Mouse (Mus musculus) CH12.LX (cell line): ENCODE data around the gene Rab10. TPM values are rescaled to one million over a fixed set of nuclear protein-coding genes. Genes with fewer than 3 reads are reported as not detected.

Experiments used
- DNase-seq: peaks from one replicate; pipeline ENCODE4 v3.0.0-alpha.2; 2013; ENCODE audit errors: extremely low read depth
- H3K27ac ChIP-seq: 2 replicates; pipeline ENCODE4 v1.5.1; 2012; ENCODE audit warnings: low read depth, mild to moderate bottlenecking, control low read depth, moderate library complexity; ENCODE audit not compliant: insufficient read depth
- H3K27me3 ChIP-seq: replicated peaks from 2 replicates; pipeline ENCODE3; 2012; ENCODE audit warnings: inconsistent platforms
- H3K36me3 ChIP-seq, 2 experiments: replicated peaks in 1 of 2; 2 replicates each; pipeline versions ENCODE3 to v1.6.1; 2012; ENCODE audit warnings: inconsistent platforms in 1 of 2, low read length in 1 of 2, mild to moderate bottlenecking in 1 of 2, mixed read lengths in 1 of 2, moderate library complexity in 1 of 2; ENCODE audit not compliant: control insufficient read depth in 1 of 2, insufficient read depth in 1 of 2
- H3K4me1 ChIP-seq, 2 experiments: 2 replicates each; pipeline ENCODE4 v1.6.1; 2012; ENCODE audit warnings: inconsistent platforms in 1 of 2, moderate library complexity in 1 of 2; ENCODE audit not compliant: insufficient read depth in 2 of 2, control insufficient read depth in 1 of 2
- H3K4me2 ChIP-seq: 2 replicates; pipeline ENCODE4 v1.6.1; 2012; ENCODE audit warnings: low read depth, mild to moderate bottlenecking, control low read depth; ENCODE audit not compliant: poor library complexity, insufficient read depth, severe bottlenecking
- H3K4me3 ChIP-seq, 3 experiments: fragments of 150-350 bp in 1 of 3; sonication (generic) in 1 of 3; replicated peaks in 1 of 3; 2 replicates each; pipeline versions ENCODE3 to v1.5.1; 2011 to 2012; ENCODE audit warnings: low read depth in 2 of 3, low read length in 2 of 3, mild to moderate bottlenecking in 2 of 3, moderate library complexity in 2 of 3, control low read depth in 1 of 3, improper control_type of control experiment in 1 of 3, inconsistent platforms in 1 of 3, mixed read lengths in 1 of 3; ENCODE audit not compliant: poor library complexity in 1 of 3
- H3K79me2 ChIP-seq: replicated peaks from 2 replicates; pipeline ENCODE4 v1.6.1; 2012; ENCODE audit warnings: mild to moderate bottlenecking, moderate library complexity; ENCODE audit not compliant: control insufficient read depth, poor library complexity, insufficient read depth, severe bottlenecking; ENCODE audit errors: extremely low read depth
- H3K9ac ChIP-seq: 2 replicates; pipeline ENCODE4 v1.6.1; 2012; ENCODE audit warnings: low read depth, mild to moderate bottlenecking, control low read depth, moderate library complexity; ENCODE audit not compliant: insufficient read depth
- H3K9me3 ChIP-seq: replicated peaks from 2 replicates; pipeline ENCODE3; 2012; ENCODE audit warnings: low read length, inconsistent platforms, mixed read lengths
- BHLHE40 ChIP-seq: IDR thresholded peaks from 2 replicates; pipeline ENCODE4 v1.6.1; 2011; ENCODE audit warnings: mild to moderate bottlenecking, low read depth, low read length, improper control_type of control experiment
- ELF1 ChIP-seq: IDR thresholded peaks from 2 replicates; pipeline ENCODE4 v1.6.1; 2014; ENCODE audit warnings: low read depth, mild to moderate bottlenecking, inconsistent platforms, low read length, improper control_type of control experiment
- EP300 ChIP-seq: IDR thresholded peaks from 2 replicates; pipeline ENCODE4 v1.6.1; 2011; ENCODE audit warnings: low read length, improper control_type of control experiment
- ETS1 ChIP-seq: conservative IDR thresholded peaks from 2 replicates; pipeline ENCODE4 v1.6.1; 2012; ENCODE audit warnings: low read depth, mild to moderate bottlenecking, inconsistent platforms, low read length, improper control_type of control experiment, moderate library complexity
- HCFC1 ChIP-seq: IDR thresholded peaks from 2 replicates; pipeline ENCODE4 v1.6.1; 2012; ENCODE audit warnings: low read depth, mild to moderate bottlenecking, inconsistent platforms, low read length, improper control_type of control experiment
- IRF4 ChIP-seq: IDR thresholded peaks from 2 replicates; pipeline ENCODE4 v1.6.1; 2014; ENCODE audit warnings: low read depth, mild to moderate bottlenecking, inconsistent platforms, low read length, improper control_type of control experiment
- JUN ChIP-seq: IDR thresholded peaks from 2 replicates; pipeline ENCODE4 v1.6.1; 2011; ENCODE audit warnings: low read depth, mild to moderate bottlenecking, low read length, improper control_type of control experiment, moderate library complexity; ENCODE audit not compliant: insufficient read depth
- JUND ChIP-seq: conservative IDR thresholded peaks from 2 replicates; pipeline ENCODE4 v1.6.1; 2011; ENCODE audit warnings: low read depth, low read length, improper control_type of control experiment
- MAFK ChIP-seq: IDR thresholded peaks from 2 replicates; pipeline ENCODE4 v1.6.1; 2011; ENCODE audit warnings: low read length, improper control_type of control experiment; ENCODE audit not compliant: insufficient replicate concordance
- MAX ChIP-seq: IDR thresholded peaks from 2 replicates; pipeline ENCODE4 v1.6.1; 2011; ENCODE audit warnings: low read length, improper control_type of control experiment
- MXI1 ChIP-seq: IDR thresholded peaks from 2 replicates; pipeline ENCODE4 v1.6.1; 2011; ENCODE audit warnings: mild to moderate bottlenecking, low read depth, low read length, improper control_type of control experiment
- MYC ChIP-seq: IDR thresholded peaks from 2 replicates; pipeline ENCODE4 v1.6.1; 2011; ENCODE audit warnings: low read depth, mild to moderate bottlenecking, improper control_type of control experiment, low read length
- NELFE ChIP-seq: IDR thresholded peaks from 2 replicates; pipeline ENCODE4 v1.6.1; 2011; ENCODE audit warnings: low read depth, low read length, improper control_type of control experiment
- PAX5 ChIP-seq: IDR thresholded peaks from 2 replicates; pipeline ENCODE4 v1.6.1; 2012; ENCODE audit warnings: low read length, inconsistent platforms, mixed read lengths
- RCOR1 ChIP-seq: conservative IDR thresholded peaks from 2 replicates; pipeline ENCODE4 v1.6.1; 2012; ENCODE audit warnings: low read depth, mild to moderate bottlenecking, inconsistent platforms, low read length, improper control_type of control experiment
- SIN3A ChIP-seq: IDR thresholded peaks from 2 replicates; pipeline ENCODE4 v1.6.1; 2012; ENCODE audit warnings: low read length, improper control_type of control experiment, inconsistent platforms
- TBP ChIP-seq: conservative IDR thresholded peaks from 2 replicates; pipeline ENCODE4 v1.6.1; 2011; ENCODE audit warnings: low read depth, low read length, improper control_type of control experiment
- TCF12 ChIP-seq: IDR thresholded peaks from 2 replicates; pipeline ENCODE4 v1.6.1; 2014; ENCODE audit warnings: low read depth, mild to moderate bottlenecking, inconsistent platforms, low read length, improper control_type of control experiment
- UBTF ChIP-seq: IDR thresholded peaks from 2 replicates; pipeline ENCODE4 v1.6.1; 2012; ENCODE audit warnings: low read depth, mild to moderate bottlenecking, inconsistent platforms, low read length, improper control_type of control experiment, moderate library complexity
- ZC3H11A ChIP-seq: IDR thresholded peaks from 2 replicates; pipeline ENCODE4 v1.6.1; 2012; ENCODE audit warnings: low read depth, mild to moderate bottlenecking, inconsistent platforms, low read length, improper control_type of control experiment
- ZKSCAN1 ChIP-seq: IDR thresholded peaks from 2 replicates; pipeline ENCODE4 v1.6.1; 2012; ENCODE audit warnings: low read depth, inconsistent platforms, low read length, improper control_type of control experiment, borderline replicate concordance
- ZMIZ1 ChIP-seq: IDR thresholded peaks from 2 replicates; pipeline ENCODE4 v1.6.1; 2012; ENCODE audit warnings: low read depth, mild to moderate bottlenecking, inconsistent platforms, low read length, improper control_type of control experiment
- ZNF384 ChIP-seq: IDR thresholded peaks from 2 replicates; pipeline ENCODE4 v1.6.1; 2012; ENCODE audit warnings: low read depth, low read length, improper control_type of control experiment, inconsistent platforms
- dilution Hi-C: fragments of 300-500 bp; cut with MboI; formaldehyde crosslinking; loops from 2 replicates; pipeline ENCODE4 v1.14.3; 2020; ENCODE audit warnings: low sequenced_read_pairs; ENCODE audit not compliant: extremely low pct_unique_long_range_greater_than_20kb, extremely low pct_ligation_motif_present
- in situ Hi-C: fragments of 300-500 bp; cut with MboI; formaldehyde crosslinking; loops from 3 replicates; pipeline ENCODE4 v1.14.3; 2019; ENCODE audit warnings: low sequenced_read_pairs, low pct_ligation_motif_present, low pct_unique_long_range_greater_than_20kb, mixed read lengths
- polyA plus RNA-seq: library from polyadenylated mRNA; unstranded; fragments of >175 nt; gene quantifications from 2 replicates; pipeline ENCODE4 v1.2.1, GENCODE M21; 2012; ENCODE audit warnings: low read depth; ENCODE audit not compliant: insufficient read length
- total RNA-seq, 2 experiments: library from RNA; depleted of rRNA; stranded (reverse); fragments of 300-350 nt in 1 of 2; fragments of >200 nt in 1 of 2; gene quantifications; 2 replicates each; pipeline ENCODE4 v1.2.3; 2012 to 2014

Rab10 gene
- total and polyA plus RNA-seq, 3 experiments = 60.1 to 111 (median 91.8) TPM

- H3K27ac ChIP-seq = peak overlapping the region; percentile 32
- dilution Hi-C loops (no loop called here), in situ Hi-C loops (loop anchor here (5.0 kb wide), 1 partner anchor 113 kb away; no protein-coding TSS in a partner anchor)
- no peak overlapping the region for H3K9ac ChIP-seq
- H3K4me3 ChIP-seq = peak overlapping the region in 1 of 3 experiments; percentile 6
- peaks cover 18 to 69% of the 10 kb centered on the region in 2 experiments for H3K4me1 ChIP-seq
- peaks cover 2 to 42% of the 10 kb centered on the region in 2 experiments for H3K36me3 ChIP-seq
- no peak overlapping the region for H3K4me2 ChIP-seq
- TF ChIP-seq UBTF (no peak), BHLHE40 (0 out of 2 replicates have a peak, but pooled peaks have one; percentile 24), ETS1 (peak; percentile 37; the same call in 1 of the 2 replicates)
- DNase-seq = peak; percentile 58
- H3K27me3 ChIP-seq = no peaks in the 10 kb centered on the region
- peaks cover 5% of the 10 kb centered on the region for H3K79me2 ChIP-seq
- H3K9me3 ChIP-seq = no peaks in the 10 kb centered on the region
These were observed 40.4 kb upstream of the Rab10 start for GRCm38 (mm10) chr12:3350136-3350535.

GRCm38 (mm10) chr12:3349387-3349786, 39.6 kb upstream of the Rab10 start:
- Histone ChIP-seq H3K27ac (peak overlapping the region; percentile 37; the same call in 1 of the 2 replicates), H3K36me3 (peaks cover 2 to 44% of the 10 kb centered on the region in 2 experiments)
- dilution Hi-C loops = no loop called here

GRCm38 (mm10) chr12:3347682-3348081, 37.9 kb upstream of the Rab10 start:
- peaks cover 6 to 51% of the 10 kb centered on the region in 2 experiments for H3K36me3 ChIP-seq
- H3K4me2 ChIP-seq = no peak overlapping the region
- H3K27ac ChIP-seq = no peak overlapping the region
- no peak overlapping the region for H3K9ac ChIP-seq
- H3K27me3 ChIP-seq = no peaks in the 10 kb centered on the region
- dilution Hi-C loops (no loop called here), in situ Hi-C loops (loop anchor here (5.0 kb wide), 1 partner anchor 35 kb away; no protein-coding TSS in a partner anchor)
- no peak overlapping the region for H3K4me3 ChIP-seq
- no peak for DNase-seq
- H3K79me2 ChIP-seq = peaks cover 5% of the 10 kb centered on the region; the same call in 1 of the 2 replicates
- no peaks in the 10 kb centered on the region for H3K9me3 ChIP-seq
- TF ChIP-seq MXI1 (no peak), MAX (no peak), ZC3H11A (no peak), TCF12 (no peak), JUN (no peak), ZNF384 (peak; percentile 83)
- H3K4me1 ChIP-seq = peaks cover 17 to 66% of the 10 kb centered on the region in 2 experiments

More at GRCm38 (mm10) chr12:3349387-3349786, 39.6 kb upstream of the Rab10 start:
- Histone ChIP-seq H3K4me3 (no peak overlapping the region), H3K79me2 (peaks cover 5% of the 10 kb centered on the region), H3K27me3 (no peaks in the 10 kb centered on the region), H3K4me1 (peaks cover 14 to 69% of the 10 kb centered on the region in 2 experiments; a peak in 3 of 4 replicates), H3K9ac (no peak overlapping the region), H3K4me2 (no peak overlapping the region), H3K9me3 (no peaks in the 10 kb centered on the region)
- peak; percentile 87 for DNase-seq
- TF ChIP-seq UBTF = no peak
- no peak for TF ChIP-seq ZKSCAN1
- TF ChIP-seq JUND = peak; percentile 61
- TF ChIP-seq ZC3H11A = no peak
- TF ChIP-seq ZMIZ1 = no peak
- TF ChIP-seq ELF1 = no peak
- no peak for TF ChIP-seq ZNF384
- no peak for TF ChIP-seq PAX5
- no peak for TF ChIP-seq NELFE
- no peak for TF ChIP-seq TBP
- TF ChIP-seq MAFK = peak; percentile 84
- TF ChIP-seq BHLHE40 = peak; percentile 60
- no peak for TF ChIP-seq HCFC1
- no peak for TF ChIP-seq SIN3A
- TF ChIP-seq JUN = 0 out of 2 replicates have a peak, but pooled peaks have one; percentile 12
- TF ChIP-seq TCF12 = 0 out of 2 replicates have a peak, but pooled peaks have one; percentile 32
- TF ChIP-seq IRF4 = 0 out of 2 replicates have a peak, but pooled peaks have one; percentile 27
- peak; percentile 73 for TF ChIP-seq ETS1
- peak; percentile 63 for TF ChIP-seq EP300
- TF ChIP-seq MYC = peak; percentile 65; the same call in 1 of the 2 replicates
- TF ChIP-seq RCOR1 = no peak
- in situ Hi-C loops = loop anchor here (5.0 kb wide), 1 partner anchor 37 kb away; no protein-coding TSS in a partner anchor
